Mouse (Mus musculus): ENCODE results near the gene Mtmr11.

DNA sequence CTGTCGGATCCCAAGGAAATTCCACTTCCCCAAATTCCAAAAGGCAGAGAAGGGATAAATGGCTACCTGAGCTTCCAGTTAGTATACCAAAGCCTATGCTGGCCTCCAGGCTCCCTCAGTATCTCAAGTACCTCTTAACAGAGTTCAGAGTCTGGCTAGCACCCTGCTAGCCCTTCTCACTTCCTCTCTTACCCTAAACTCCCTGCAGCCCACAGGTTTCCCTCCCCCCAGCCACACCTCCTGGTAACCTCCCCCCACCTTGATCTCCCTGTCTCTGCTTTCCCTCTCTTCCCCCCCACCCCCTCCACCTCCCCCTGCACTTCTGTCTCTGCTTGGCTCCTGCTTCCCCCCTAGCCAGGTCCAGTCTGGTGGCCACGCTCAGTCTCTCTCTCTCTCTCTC is 37.9 kb downstream of the Mtmr11 start:
- TF ChIP-seq HCFC1 (IDR thresholded peaks at IDR 0.05; ENCODE audit: borderline replicate concordance, insufficient read depth, low read length) = no peak
- TF ChIP-seq CHD2 (IDR thresholded peaks at IDR 0.05; ENCODE audit: low read depth, low read length) = no peak
- no peak for TF ChIP-seq ZC3H11A (IDR thresholded peaks at IDR 0.05; ENCODE audit: borderline replicate concordance, low read depth, low read length)
- no peak for TF ChIP-seq MAFK (IDR thresholded peaks at IDR 0.05; ENCODE audit: insufficient read depth, low read depth, low read length)
